Mouse (Mus musculus) MEL (cell line): Measurements from ENCODE around the gene Atg2a.

ENCODE experiments used
- CTCF ChIP-seq, 3 experiments: IDR thresholded peaks in 2 of 3; conservative IDR thresholded peaks in 1 of 3; 2 replicates each; pipeline ENCODE4 v1.5.1; 2011 to 2012; ENCODE audit warnings: low read length in 3 of 3, low read depth in 2 of 3, mild to moderate bottlenecking in 2 of 3, improper control_type of control experiment in 1 of 3, inconsistent platforms in 1 of 3, mixed read lengths in 1 of 3, moderate library complexity in 1 of 3; ENCODE audit not compliant: control insufficient read depth in 1 of 3, insufficient read depth in 1 of 3, poor library complexity in 1 of 3, severe bottlenecking in 1 of 3
- GATA1 ChIP-seq: IDR thresholded peaks from 2 replicates; pipeline ENCODE4 v1.6.1; 2011; ENCODE audit warnings: low read depth, low read length, improper control_type of control experiment
- RAD21 ChIP-seq: IDR thresholded peaks from 2 replicates; pipeline ENCODE4 v1.6.1; 2011; ENCODE audit warnings: mild to moderate bottlenecking, low read depth, low read length, improper control_type of control experiment
- TAL1 ChIP-seq: IDR thresholded peaks from 2 replicates; pipeline ENCODE4 v1.6.1; 2012; ENCODE audit warnings: mild to moderate bottlenecking, inconsistent platforms, low read length, moderate library complexity, mixed read lengths
- ZKSCAN1 ChIP-seq: IDR thresholded peaks from 2 replicates; pipeline ENCODE4 v1.6.1; 2012; ENCODE audit warnings: low read depth, mild to moderate bottlenecking, inconsistent platforms, low read length, improper control_type of control experiment, moderate library complexity

DNA sequence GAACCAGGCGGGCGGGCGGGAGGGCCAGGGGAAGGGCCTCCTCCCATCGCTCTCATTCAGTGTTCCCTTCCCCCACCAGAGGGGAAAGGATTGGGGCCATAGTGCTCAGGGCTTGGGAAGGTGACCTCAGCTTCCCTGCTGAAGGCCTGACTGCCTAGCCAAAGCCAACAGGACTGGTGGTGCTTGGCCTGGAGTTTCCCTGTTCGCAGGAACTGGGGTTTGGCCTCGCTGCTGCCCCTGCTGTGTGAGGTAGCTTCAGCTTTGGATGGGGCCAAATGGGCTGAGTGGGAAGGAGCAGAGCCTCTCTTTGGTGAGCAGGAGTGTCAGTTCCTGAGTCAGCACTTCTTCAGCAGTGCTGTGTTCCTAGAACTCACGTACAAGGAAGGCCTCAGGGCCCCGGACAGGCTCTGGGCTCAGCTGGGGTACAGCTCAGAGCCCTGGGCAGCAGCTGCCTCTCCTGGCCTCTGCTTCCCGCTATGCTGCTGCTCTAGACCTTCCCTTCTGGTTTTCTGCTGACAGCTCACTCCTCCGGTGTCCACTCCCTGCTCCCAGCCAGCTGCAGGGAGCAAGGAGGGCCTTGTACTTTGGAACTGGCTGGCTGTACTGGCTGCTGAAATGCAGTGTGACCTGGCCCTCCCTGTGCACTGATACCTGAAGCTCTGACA, 49.8 kb downstream of the Atg2a start:
- TF ChIP-seq GATA1 (no peak), RAD21 (no peak), TAL1 (no peak), ZKSCAN1 (no peak), CTCF (IDR thresholded peaks at IDR 0.05 in 2 of 3, conservative IDR thresholded peaks at IDR 0.05 in 1 of 3; ENCODE audit: control insufficient read depth in 1 of 3, insufficient read depth in 1 of 3, low read depth in 2 of 3, low read length in 3 of 3, poor library complexity in 1 of 3, severe bottlenecking in 1 of 3) (no peak)
